Mouse (Mus musculus) liver, embryonic 14.5 days (tissue): ENCODE data around the gene Rasgef1b.

Experiments
- CTCF ChIP-seq: IDR thresholded peaks from 2 replicates; pipeline ENCODE4 v1.5.1; 2016; ENCODE audit warnings: antibody characterized with exemption, low read depth, control low read depth
- EP300 ChIP-seq: IDR thresholded peaks from 2 replicates; pipeline ENCODE4 v1.6.1; 2016; ENCODE audit warnings: antibody characterized with exemption, low read depth

DNA sequence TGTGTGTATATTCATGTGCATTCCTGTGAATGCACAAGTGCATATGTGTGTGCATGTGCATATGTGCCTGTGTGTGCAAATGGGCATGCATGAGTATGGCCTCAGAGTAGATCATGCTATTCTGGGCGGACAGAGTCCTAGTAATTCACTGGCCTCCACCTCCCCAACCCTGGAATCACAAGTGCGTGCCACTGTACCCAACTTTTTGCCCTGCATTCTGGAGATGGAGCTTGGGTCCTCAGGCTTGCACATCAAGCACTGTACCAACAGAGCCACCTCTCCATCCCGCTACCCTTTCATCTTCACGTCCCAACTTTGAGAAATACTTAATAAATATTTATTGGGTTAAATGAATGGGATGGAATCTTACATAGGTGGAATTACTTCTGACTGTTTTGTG is 138.3 kb downstream of the Rasgef1b start:
- TF ChIP-seq CTCF (no peak), EP300 (no peak)
